Comparison of ENCODE assay signal across 13 mouse cellular contexts in genomic region chr7:80085970-80086715, GRCm38 (mm10). TPM values are rescaled to one million over a fixed set of nuclear protein-coding genes. Genes with fewer than 3 reads are reported as not detected.
DNase-seq lines count a peak whose midpoint lies in the region; ATAC-seq and TF ChIP-seq lines count a peak whose summit lies in the region.
"Had no signal": no experiment of that assay in that cellular context is flagged by ENCODE, and none has a peak within 500 bp of the region (broad histone marks: within the 10 kb centered on the region; RNA-seq: fewer than 3 reads in every experiment).

No protein-coding gene starts in this region.

- TF ChIP-seq POLR2A in lung, adult 2 months (IDR thresholded peaks at IDR 0.05; ENCODE audit: borderline replicate concordance, extremely low read depth, low read depth, low read length), result 0 out of 2 replicates have a peak, but pooled peaks have one; percentile 3

- no peak overlapping the region for H3K4me3 ChIP-seq in heart, embryonic 11.5 days (ENCODE audit: low read depth, low read length)
- peak overlapping the region; percentile 50 for H3K4me3 ChIP-seq in E14TG2a.4 (replicated peaks; ENCODE audit: low read length)
- H3K4me3 ChIP-seq in lung, adult 2 months (replicated peaks; ENCODE audit: extremely low read depth, low read depth, low read length), result no peak overlapping the region
- H3K4me3 ChIP-seq: neural tube, embryonic 13.5 days had no signal

- H3K9me3 ChIP-seq in heart, embryonic 11.5 days (replicated peaks; ENCODE audit: control insufficient read depth, low read length), result no peaks in the 10 kb centered on the region
- H3K9me3 ChIP-seq in E14TG2a.4 (ENCODE audit: low read length), result no peaks in the 10 kb centered on the region
- H3K9me3 ChIP-seq: neural tube, embryonic 13.5 days had no signal

- no peaks in the 10 kb centered on the region for H3K4me1 ChIP-seq in heart, embryonic 11.5 days (ENCODE audit: control insufficient read depth, insufficient read depth, low read length)
- peaks cover 95% of the 10 kb centered on the region for H3K4me1 ChIP-seq in E14TG2a.4 (replicated peaks; ENCODE audit: low read depth, low read length)
- 0 out of 2 replicates have a peak, but pooled peaks cover 3% of the 10 kb centered on the region for H3K4me1 ChIP-seq in lung, adult 2 months (ENCODE audit: control insufficient read depth, insufficient read depth, low read length)

- TF ChIP-seq CTCF in E14TG2a.4 (conservative IDR thresholded peaks at IDR 0.05; ENCODE audit: low read length), result no peak
- no peak for TF ChIP-seq CTCF in lung, adult 2 months (IDR thresholded peaks at IDR 0.05; ENCODE audit: insufficient read depth, low read length)

- DNase-seq in heart, adult 9 months (ENCODE audit: low spot score in 2 of 2), result no peak
- peak; percentile 74 for DNase-seq in kidney, adult 18-20 months
- peak; percentile 68 for DNase-seq in lung, adult 2 months
- no peak for DNase-seq in right cerebral cortex, postnatal 36 days (ENCODE audit: low spot score in 2 of 2)
- no peak for DNase-seq in left cerebral cortex, postnatal 4 days
- no peak for DNase-seq in thymus, adult 18-20 months
- DNase-seq: gastrocnemius, postnatal 14 days; right cerebral cortex, postnatal 4 days; thymus, adult 2 months had no signal

- ATAC-seq in heart, embryonic 11.5 days (replicated peaks; ENCODE audit: insufficient number of reproducible peaks, low FRiP score, low TSS enrichment), result peak; percentile 18; the same call in 1 of the 2 replicates
- ATAC-seq: CD4-positive, CD25-positive, alpha-beta regulatory T cell, adult 4 months had no signal

- no peaks in the 10 kb centered on the region for H3K27me3 ChIP-seq in heart, embryonic 11.5 days (ENCODE audit: control insufficient read depth, insufficient read depth, low read length)
- H3K27me3 ChIP-seq in E14TG2a.4 (ENCODE audit: insufficient read depth, low read length), result no peaks in the 10 kb centered on the region
- H3K27me3 ChIP-seq: neural tube, embryonic 13.5 days had no signal

- WGBS in heart, embryonic 11.5 days (ENCODE audit: insufficient replicate concordance), result 81% methylated on average over 33 of the region's 33 CpGs
- WGBS in lung, adult 2 months, result 71% methylated on average over 33 of the region's 33 CpGs

- H3K9ac ChIP-seq in heart, embryonic 11.5 days (ENCODE audit: low read depth, low read length), result no peak overlapping the region
- H3K9ac ChIP-seq: neural tube, embryonic 13.5 days had no signal

- no peak overlapping the region for H3K27ac ChIP-seq in heart, embryonic 11.5 days (ENCODE audit: low read depth, low read length)
- H3K27ac ChIP-seq: neural tube, embryonic 13.5 days had no signal

- H3K4me2 ChIP-seq in heart, embryonic 11.5 days, result no peak overlapping the region
- H3K4me2 ChIP-seq: neural tube, embryonic 13.5 days had no signal

- peaks cover 32% of the 10 kb centered on the region for H3K36me3 ChIP-seq in heart, embryonic 11.5 days (ENCODE audit: control insufficient read depth, insufficient read depth, low read length)
- peaks cover 97% of the 10 kb centered on the region for H3K36me3 ChIP-seq in E14TG2a.4 (ENCODE audit: insufficient read depth, low read length)

- intact Hi-C loops in left cerebral cortex, postnatal 4 days (cut with DNase I), result no loop called here

RNA-seq across cellular contexts. Expression of gene Idh2, which starts 29.0 kb away (rescaled TPM):
- polyA plus RNA-seq in heart, embryonic 11.5 days (2014; fragmentation: Nextera tagmentation; extraction: Ambion mirVana), result 1,200 and 1,395 TPM in 2 replicates
- polyA plus RNA-seq in lung, adult 2 months (2012; rRNA removed), result 144 and 162 TPM in 2 replicates
- 10 to 100 TPM; 66.4 to 74.7 TPM for total RNA-seq in left cerebral cortex, postnatal 4 days (2021)

Comparison
In these comparisons a context has a peak if more than half of its experiments do, and no peak if none do; other contexts are left out.
1. DNase-seq: peak in kidney, adult 18-20 months (single experiment) and lung, adult 2 months (single experiment); none in heart, adult 9 months (0 of 2), right cerebral cortex, postnatal 36 days (0 of 2), left cerebral cortex, postnatal 4 days (single experiment) and thymus, adult 18-20 months (0 of 2).